Mouse (Mus musculus): Measurements from ENCODE around the gene Evc.

Evc gene

GRCm38 (mm10) chr5:37310026-37310425 lies 26.7 kb downstream of the Evc start:
- in situ Hi-C loops (cut with MboI, MseI): no loop called here

GRCm38 (mm10) chr5:37298370-37298769 lies 38.3 kb downstream of the Evc start:
- in situ Hi-C loops (cut with MboI, MseI): loop anchor here (10.0 kb wide), 2 partner anchors 416 to 446 kb away; partner anchors contain the start of gene Stk32b

DNA sequence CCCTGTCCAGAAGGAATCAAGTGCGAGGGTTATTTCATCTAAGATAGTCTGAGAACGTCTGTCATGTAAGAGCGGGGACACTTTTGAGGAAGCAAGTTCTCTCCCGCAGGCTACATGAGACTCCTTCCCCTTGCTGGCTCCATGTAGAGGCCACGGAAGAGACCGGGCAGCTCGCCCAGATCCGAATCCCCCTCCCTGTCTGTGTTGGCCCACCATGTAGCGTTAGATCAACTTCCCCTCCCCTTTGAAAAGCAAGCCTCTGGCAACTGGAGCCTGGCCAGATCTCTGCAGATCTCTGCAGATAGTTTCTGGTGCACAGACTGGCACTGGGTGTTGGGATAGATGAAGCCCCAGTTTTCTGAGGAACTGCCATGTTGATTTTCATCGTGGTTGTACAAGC lies 40.0 kb downstream of the Evc start:
- in situ Hi-C loops (cut with MboI, MseI): loop anchor here (10.0 kb wide), 2 partner anchors 418 to 448 kb away; partner anchors contain the start of gene Stk32b

DNA sequence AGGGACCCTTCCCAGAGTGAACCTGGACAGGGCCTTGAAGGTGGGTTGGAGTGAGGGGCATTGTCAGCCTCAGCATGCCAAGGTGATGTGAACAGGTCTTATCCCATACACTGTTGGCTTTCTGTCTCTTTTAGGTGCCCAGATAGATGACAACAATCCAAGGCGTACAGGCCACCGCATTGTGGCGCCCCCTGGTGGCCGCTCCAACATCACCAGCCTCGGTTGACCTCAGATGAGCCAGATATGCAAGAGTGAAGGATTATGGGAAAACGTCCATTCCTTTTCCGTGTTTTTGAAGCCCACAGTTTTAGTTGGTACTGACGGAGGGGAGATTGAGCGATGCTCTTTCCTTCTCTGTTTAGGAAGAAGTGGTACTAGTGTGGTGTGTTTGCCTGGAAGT lies 45.7 kb downstream of the Evc start:
- in situ Hi-C loops (cut with MboI, MseI): loop anchor here (10.0 kb wide), 2 partner anchors 424 to 454 kb away; partner anchors contain the start of gene Stk32b

- in situ Hi-C loops (cut with MboI, MseI): no loop called here
Observed at GRCm38 (mm10) chr5:37289236-37289635, 47.5 kb downstream of the Evc start.

- in situ Hi-C loops (cut with MboI, MseI): no loop called here
Observed at GRCm38 (mm10) chr5:37288374-37288773, 48.3 kb downstream of the Evc start.

DNA sequence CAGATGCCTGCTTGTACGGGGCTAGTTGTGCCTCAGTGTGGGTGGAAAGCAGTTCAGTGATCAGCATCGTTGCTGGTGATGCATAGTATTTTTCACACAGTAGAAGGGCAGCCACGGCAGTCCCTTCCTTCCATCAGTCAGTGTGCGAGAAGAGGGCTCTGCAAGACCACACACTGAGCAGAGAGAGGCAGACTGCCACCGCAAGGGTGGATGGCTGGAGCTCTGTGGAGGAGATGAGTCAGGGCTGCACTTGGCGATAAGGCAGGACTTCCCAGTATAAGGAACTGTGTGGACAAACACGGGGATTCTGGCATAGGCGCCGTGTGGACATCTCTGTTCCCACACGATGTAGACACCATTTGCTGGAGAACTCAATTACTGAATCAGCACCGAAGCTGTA lies 55.7 kb downstream of the Evc start:
- in situ Hi-C loops (cut with MboI, MseI): loop anchor here (5.0 kb wide), 1 partner anchor 806 kb away; no protein-coding TSS in a partner anchor

GRCm38 (mm10) chr5:37263816-37264215 lies 72.9 kb downstream of the Evc start:
- in situ Hi-C loops (cut with MboI, MseI): no loop called here

DNA sequence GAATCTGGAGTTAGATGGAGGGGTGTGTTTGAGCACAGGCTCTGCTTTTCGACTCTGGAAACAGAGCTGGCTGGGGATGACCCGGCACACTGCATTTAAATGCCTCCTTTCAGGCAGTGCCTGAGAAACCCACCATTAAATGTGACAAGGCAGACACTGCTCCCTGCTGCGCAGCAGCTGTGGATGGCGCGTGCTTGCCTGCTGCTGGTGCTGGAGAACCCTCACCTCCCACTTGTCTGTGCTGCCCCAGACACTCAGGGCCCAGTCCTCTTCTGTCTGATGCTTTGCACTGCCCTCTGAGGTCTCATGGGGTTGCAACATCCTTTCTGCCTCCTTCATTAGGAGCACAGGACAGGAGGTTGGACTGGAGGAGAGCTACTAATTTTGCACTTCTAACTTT lies 75.0 kb downstream of the Evc start:
- in situ Hi-C loops (cut with MboI, MseI): no loop called here

DNA sequence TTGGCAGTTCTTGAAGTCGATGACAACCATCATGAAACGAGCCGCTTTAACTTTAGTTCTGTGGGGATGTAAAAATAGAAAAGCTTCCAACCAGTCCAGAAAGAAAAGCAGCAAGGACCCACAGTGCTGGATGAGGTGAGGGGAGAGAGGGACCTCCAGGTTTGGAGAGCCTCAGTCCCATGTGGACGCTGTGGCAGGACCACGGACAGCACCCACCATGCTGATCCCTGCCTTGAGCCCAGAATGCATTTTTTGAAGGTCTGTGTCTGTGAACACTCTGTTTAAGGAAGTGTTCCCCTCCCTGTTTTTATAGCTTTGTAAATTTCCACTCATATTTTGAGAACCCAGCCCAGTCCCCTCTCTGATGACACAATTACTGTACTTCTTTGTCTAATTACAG lies 79.5 kb downstream of the Evc start:
- in situ Hi-C loops (cut with MboI, MseI): no loop called here

GRCm38 (mm10) chr5:37256823-37257222 lies 79.9 kb downstream of the Evc start:
- in situ Hi-C loops (cut with MboI, MseI): no loop called here

DNA sequence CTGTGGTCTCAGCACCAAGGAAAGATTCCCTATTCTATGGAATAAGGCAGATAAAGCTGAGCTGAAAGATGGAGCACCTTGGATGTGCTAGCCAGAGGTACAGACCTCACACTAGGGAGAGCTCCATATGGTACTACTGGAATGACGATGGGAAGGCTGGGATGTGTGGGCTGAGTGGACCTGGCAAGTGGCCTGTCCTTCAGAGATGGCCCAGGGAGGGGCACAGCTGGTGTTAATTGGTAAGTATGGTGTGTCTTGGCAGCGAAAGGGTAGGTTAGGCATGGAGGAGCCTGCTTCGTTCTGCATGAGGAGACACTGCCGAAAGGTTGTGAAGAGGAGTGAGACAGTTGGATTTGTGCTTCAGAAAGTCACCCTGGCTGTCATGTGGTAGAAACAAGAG lies 82.2 kb downstream of the Evc start:
- in situ Hi-C loops (cut with MboI, MseI): no loop called here

DNA sequence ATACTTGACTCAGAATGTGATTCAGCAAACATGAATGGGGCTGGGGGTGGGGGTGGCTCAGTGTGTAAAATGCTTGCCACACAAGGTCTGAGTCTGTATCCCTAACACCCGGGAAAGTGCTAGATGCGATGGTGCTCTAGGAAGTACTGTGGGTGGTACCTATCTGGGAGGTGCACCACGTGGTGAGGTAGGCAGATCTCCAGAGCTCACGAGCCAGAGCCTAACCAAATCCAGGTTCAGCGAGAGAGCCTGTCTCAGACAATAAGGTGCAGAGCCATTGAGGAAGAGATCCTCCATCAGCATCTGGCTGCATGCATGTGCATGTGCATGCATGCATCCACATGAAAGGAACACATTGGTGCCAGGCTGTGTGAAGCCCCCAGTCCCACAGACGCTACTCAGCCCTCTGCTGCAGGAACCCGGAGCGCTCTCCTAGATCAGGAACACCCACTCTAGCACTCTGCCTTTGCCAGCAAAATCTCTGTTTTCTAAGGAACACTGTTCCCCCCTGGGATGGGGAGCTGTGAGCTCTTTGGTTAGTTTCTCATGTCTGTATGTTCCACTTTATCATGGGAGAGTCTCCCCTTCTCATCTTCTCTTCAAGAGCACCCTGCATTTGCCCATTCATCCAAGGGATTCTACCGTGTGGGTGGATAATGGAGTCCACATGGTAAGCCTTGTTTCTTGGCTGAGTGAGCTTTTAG lies 84.4 kb downstream of the Evc start:
- in situ Hi-C loops (cut with MboI, MseI): no loop called here

DNA sequence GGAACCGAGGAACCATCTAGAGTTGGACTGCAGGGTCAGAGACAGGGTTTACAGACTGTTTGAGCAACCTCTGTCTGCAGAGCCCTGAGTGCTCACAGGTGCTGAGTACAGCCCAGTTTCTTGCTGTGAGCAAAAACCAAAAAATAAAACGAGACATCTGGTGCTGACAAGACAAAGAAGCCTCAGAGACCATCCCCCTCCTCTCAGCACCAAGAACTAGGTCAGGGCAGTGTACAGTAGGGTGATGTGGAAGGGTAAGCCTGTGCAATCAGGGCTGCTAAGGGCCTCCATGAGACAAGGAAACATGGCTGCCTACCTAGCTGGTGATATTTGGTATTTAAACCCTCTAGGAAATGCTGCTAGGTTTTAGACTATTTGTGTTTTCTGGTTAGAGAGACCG lies 85.1 kb downstream of the Evc start:
- in situ Hi-C loops (cut with MboI, MseI): no loop called here

DNA sequence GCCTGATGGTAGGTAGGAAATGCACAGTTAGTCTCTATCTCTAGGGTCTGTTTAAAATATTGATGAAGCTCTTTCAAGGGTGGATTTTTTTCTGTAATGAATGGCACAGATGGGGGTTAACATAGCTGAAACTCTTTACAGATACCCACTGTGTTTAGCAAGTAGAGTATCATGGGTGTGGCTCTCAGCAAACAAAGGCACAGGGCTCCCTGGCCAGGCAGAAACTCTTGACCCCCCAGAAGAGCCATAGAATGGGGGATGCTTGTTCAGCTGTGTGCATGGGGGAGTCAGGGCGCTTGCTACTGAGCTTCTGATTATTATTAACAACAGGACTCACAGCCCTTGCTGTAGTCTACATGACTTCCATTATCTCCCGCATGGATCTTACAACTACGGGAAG lies 87.8 kb downstream of the Evc start:
- in situ Hi-C loops (cut with MboI, MseI): no loop called here

- in situ Hi-C loops (cut with MboI, MseI): no loop called here
Observed at GRCm38 (mm10) chr5:37247456-37247855, 89.2 kb downstream of the Evc start.

DNA sequence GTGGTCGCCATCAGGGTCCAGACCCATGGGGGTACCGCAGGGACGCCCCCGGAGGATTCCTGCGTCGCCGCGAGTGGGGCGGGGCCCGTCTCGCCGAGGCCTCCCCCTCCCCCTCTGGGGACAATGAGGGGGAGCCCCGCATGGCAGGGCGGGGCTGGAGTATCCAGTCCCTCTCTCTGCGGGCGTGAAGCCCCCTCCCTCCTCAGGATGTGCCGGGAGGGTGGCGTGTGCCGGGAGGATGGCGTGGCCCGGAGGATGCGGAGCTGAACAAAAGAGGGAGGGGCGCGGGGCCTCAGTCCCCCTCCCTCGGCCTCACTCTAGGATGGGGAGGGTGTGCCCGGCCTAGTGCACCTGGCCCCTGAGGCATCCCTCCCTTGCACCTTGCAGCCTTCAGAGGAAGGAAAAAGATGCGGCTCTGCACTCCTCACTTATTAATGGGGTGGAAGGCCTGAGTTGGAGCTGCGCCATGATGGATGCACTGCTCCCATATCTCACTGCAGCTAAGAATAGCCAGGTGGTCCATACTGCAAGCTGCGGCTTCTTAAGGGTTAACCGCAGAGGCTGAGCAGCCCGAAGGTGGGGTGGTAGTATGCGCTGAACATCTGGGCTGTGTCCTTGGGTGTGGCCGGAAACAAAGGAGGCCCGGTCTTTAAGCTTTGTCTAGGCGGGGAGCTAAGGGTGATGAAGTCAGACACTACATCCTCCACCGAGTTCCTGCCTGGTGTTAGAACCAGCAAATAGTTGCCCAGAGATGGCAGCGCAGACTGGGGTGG lies 90.4 kb downstream of the Evc start:
- in situ Hi-C loops (cut with MboI, MseI): no loop called here

DNA sequence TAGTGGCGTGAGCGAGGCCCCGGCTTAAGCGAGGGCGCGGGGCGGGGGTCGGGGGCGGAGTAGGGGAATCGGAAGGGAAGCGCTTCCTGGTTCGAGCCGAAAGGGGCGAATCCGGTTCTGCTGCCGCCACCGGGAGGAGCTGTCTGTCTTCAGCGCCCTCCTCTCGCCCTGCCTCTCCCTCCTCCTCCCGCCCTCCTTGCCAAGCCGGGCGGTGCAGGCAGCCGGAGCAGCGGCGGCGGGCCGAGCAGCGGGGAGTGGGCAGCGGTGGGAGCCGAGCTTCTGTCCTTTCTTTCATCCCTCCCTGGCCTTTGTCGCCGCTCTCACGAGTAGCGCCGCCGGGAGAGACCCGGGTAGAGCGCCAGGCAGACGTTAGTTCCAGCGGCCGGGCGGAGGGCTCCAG lies 91.0 kb downstream of the Evc start:
- in situ Hi-C loops (cut with MboI, MseI): no loop called here

- in situ Hi-C loops (cut with MboI, MseI): no loop called here
Observed at GRCm38 (mm10) chr5:37244666-37245242, 91.9 kb downstream of the Evc start.

GRCm38 (mm10) chr5:37244161-37244560 lies 92.5 kb downstream of the Evc start:
- in situ Hi-C loops (cut with MboI, MseI): no loop called here

- in situ Hi-C loops (cut with MboI, MseI): no loop called here
Observed at GRCm38 (mm10) chr5:37243169-37243886, 93.4 kb downstream of the Evc start.

All from T-helper 1 cell (primary cell).